Mouse (Mus musculus) right cerebral cortex, adult 2 months (tissue): ENCODE results near the gene Il1r2.

Experiments
- DNase-seq, 2 experiments: peaks; one replicate each; pipeline ENCODE4 v3.0.0; 2021 to 2022; ENCODE audit warnings: low spot score in 2 of 2

The Il1r2 gene

DNA sequence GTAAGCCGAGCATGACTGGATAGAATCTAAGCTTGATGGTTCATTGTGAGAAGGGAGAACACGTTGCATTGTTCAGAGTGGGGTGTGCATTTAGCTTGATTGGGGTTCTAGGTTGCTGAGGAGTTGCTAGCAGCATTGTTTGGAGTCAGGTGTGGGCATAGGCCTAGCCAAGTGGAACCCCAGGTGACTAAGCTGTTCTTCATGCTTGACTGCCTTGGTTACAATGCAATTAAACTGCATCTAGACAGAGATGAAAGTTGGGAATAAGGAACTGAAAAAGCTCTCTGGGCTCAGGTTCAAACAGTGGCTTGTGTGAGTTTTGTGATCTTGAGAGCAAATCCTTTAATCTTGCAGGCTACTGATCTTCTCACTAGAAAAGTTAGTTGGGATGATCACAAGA is 55.4 kb downstream of the Il1r2 start:
- DNase-seq, result no peak

DNA sequence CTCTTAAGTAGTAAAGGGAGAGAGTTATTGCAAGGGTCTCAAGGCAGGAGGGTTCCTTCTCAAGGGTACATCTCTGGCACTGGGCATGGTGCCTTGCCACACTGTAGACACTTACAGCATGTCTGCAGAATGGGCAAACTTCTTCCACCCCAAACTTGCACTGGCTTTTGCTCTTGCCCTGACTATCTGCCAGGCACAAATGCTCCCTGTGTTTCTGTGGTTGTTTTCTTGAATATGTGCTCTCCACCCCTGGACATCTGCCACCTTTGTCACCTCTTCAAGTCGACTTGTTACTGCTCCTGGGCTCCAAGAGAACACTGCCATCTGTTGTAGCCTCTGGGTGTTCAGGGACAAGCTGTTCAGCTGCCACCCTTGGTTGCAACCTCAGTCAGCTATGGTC is 57.8 kb downstream of the Il1r2 start:
- DNase-seq, result no peak

DNA sequence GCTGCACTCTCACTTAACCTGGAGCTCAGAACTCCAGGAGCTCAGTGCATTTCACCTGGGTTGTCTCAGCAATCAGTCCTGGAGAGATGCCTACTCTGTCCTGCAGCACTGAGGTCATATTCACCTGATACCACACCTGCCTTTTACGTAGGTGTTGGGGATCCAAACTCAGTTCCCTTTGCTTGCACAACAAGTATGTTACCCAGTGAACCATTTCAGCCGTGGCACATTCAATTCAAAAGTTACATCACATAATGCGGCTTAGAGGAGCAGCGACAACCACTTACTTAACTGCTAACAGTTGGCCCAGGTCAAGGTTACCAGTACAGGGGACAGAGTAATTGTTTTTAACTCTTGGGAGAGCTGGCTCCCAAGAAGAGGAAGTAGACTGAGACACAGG is 58.8 kb downstream of the Il1r2 start:
- no peak for DNase-seq

DNA sequence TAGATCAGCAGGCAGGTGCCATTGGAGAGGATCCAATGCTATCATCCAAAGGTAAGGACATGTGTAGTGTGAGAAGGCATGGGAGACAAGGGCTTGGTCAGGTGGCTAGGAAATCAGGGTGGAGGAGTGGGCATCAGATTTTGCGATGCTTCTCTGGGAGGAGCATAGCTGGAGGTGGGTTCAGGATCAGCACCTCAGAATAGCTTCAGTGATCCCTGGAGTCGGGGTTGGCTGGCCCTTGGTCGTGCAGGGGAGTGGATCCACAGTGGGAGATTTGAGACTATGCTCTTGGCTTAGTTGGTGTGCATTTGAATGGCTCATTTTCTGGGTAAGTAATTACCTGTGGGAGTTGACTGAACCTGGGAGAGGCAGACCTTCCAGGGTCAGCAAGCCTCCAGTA is 59.7 kb downstream of the Il1r2 start:
- no peak for DNase-seq

DNA sequence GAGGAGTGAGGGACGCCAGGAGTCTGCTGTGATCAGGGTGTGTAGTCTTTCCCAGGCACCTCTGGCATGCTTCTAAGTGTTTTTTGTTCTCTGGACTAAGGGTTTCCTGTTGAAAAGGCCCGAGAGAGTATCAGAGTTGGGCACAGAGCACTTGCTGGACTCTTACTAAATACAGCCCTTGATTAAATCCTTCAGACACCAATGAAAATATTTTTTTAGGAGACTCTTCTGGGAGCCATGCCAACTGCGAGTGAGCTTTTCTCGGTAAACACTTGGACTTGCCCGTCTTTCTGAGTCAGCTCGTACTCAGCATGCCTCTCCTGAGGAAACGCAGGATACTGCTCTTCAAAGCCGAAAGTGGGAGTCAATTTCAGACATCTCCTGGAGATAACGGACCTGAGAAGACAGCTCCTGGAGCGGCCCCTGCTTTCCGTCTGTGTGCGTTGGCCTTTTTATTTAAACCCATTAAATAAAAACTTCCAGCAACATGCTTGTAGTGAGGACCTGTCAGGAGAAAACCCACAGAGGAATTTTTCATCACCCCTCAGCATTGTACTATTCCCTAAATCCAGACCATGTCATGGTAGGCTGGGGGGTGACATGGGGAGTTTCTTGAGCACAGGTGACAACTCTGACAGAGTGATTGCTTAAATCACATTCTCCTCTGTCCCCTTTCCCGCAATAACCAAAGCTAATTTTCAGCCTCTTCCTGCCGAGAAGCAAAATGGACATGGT is 66.1 kb downstream of the Il1r2 start:
- DNase-seq, result peak; percentile 85 to 87

DNA sequence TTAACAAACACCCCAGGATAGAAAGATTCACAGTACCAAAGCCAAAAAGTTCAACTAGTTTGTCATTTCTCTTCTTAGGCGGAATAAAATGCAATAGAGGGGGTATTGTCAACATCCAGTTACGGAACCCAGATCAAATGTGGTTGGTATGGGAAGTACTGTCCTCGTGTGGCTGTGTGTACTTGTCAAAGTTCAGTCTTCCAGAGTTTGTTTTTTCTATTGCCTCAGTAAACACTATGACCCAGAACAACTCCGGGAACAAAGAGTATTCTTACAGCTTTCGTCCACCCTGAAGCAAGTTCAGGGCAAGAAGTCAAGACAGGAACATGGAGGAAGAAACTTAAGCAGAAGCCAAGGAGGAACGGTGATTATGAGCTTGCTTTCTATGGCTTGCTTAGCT is 82.2 kb downstream of the Il1r2 start:
- no peak for DNase-seq

DNA sequence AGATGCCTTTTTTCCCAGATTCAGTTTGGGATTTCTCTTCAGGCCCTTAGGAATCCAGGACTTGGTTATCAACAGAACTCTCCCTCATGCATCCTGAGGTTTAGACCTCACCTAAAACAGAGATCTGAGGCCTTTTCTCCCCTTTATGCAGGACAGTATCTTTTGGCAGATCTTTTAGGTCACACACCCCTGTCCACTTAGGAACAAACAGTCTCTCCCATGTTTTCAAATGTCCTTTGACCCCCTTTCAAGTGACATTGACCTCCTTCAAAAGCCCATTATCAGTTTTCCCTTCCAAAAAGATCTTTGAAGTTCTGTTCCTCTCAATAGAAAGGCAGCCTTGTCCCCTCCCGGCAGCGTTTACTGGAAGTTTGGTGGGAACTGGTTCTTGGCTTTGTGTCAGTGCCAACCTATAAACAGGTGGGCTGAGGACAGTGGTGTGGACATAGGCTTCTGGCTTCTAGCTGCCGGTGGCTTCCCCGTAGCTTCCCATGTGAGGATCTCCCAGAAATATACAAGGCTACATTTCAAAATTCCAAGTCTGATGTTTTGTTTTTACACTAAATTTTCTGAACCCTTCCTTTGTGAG is 89.5 kb downstream of the Il1r2 start:
- no peak for DNase-seq

DNA sequence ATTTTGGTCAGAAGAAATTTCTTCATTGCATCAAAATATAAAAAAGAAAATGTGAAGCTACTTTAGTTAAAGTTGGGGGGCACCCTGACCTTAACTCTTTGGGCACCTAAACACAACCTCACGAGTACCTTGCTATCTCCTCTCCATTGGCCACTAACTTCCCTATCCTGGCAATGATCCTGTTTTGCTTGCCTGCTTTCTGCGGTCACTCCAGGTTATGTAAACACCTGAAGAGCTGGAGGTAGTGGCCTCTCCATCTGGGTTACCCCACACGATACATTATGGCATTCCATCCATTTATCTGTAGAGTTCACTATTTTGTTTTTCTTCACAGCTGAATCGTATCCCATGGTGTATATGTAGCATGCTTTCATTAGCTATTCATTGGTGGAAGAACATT is 90.5 kb downstream of the Il1r2 start:
- no peak for DNase-seq

DNA sequence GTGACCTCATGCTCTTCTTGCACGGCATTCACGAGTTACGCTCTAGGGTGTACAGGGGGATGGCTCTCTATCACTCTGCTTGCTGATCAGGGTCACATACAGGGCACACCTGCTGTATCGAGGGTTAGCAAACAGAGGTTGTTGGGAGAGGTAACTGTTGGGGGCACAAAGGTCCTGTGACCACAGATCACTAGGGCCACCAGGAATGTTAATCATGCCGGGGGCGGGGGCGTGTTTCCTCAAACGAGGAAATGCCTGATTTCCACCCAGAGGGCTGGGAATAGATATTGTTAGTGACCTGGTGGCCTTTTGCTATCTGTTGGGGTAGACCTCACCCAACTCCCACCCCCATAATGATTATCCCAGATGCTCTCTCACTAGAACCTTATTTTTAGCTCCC is 93.7 kb downstream of the Il1r2 start:
- no peak for DNase-seq

DNA sequence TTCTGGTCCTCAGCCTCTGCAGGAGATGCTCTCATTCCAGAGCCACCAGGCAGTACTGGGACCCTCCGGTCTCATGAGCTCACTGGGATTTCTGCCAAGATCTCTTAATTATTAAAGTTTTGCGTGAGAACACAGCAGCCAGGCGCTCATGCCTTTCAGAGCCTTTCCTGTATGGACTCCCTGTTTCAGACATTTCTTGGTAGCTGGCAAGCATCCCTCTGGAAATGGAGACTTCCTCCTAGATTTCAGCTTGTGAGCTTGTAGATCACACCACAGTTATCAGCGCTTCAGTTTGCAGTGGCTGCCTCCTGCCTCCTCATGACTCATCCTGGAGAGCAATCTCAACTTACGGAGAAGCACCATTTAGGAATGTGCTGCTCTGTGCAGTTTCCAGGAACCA is 98.0 kb downstream of the Il1r2 start:
- DNase-seq, result peak; percentile 46 to 62

DNA sequence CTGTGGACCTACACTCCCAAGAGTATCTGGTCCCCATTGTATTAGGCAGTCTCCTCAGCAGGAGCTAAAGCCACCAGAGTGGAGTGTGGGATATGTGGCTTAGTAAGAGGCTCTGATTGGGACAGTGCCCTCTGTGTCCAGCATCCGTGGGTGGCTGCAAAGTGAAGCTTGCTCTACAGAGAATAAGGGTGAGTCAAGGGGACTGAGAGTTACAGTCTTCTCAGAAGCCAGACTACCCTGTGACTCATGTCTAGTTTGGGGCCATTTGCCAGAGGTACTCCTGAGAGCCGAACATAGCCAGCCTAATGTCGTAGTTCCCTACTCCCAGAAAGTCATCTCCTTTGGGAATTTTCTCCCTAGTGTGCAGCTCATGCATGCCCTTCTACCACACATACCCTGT is 100.3 kb downstream of the Il1r2 start:
- no peak for DNase-seq
